Mouse (Mus musculus) embryo, embryonic 11 days (tissue): ENCODE results near the gene Gm6351.
"Not testable (repeated sequence)": the region's sequence is repeated elsewhere in the genome, so short reads cannot be mapped to it uniquely, and the experiment has no call there.

Source experiments
- DNase-seq: peaks from one replicate; pipeline ENCODE4 v3.0.0-alpha.2; 2015

The Gm6351 gene

GRCm38 (mm10) chr5:94076085-94076484 is at the start of gene Gm6351:
TSS of gene Gm6351 (plus strand) at chr5:94076385.
- DNase-seq: not testable (repeated sequence)

- not testable (repeated sequence) for DNase-seq
Observed at GRCm38 (mm10) chr5:94070445-94070844, 5.7 kb upstream of the Gm6351 start, which contains the start of gene BC061212. TSS of gene BC061212 (minus strand) at chr5:94070545.
